Mouse (Mus musculus) bone marrow macrophage, adult 2 months (primary cell): ENCODE measurements around the gene Sash3. TPM values are rescaled to one million over a fixed set of nuclear protein-coding genes. Genes with fewer than 3 reads are reported as not detected.
A peak's percentile ranks its signal among the peaks of the same experiment; 100 is the strongest.

Experiments used
- H3K27ac ChIP-seq: 2 replicates; pipeline ENCODE4 v1.5.1; 2012; ENCODE audit warnings: low read depth, low read length; ENCODE audit not compliant: insufficient read depth
- H3K4me1 ChIP-seq: 2 replicates; pipeline ENCODE4 v1.6.1; 2012; ENCODE audit warnings: low read length; ENCODE audit not compliant: control insufficient read depth, insufficient read depth
- H3K4me3 ChIP-seq: 2 replicates; pipeline ENCODE4 v1.5.1; 2012; ENCODE audit warnings: mild to moderate bottlenecking, low read length, moderate library complexity; ENCODE audit not compliant: insufficient read depth
- CTCF ChIP-seq: IDR thresholded peaks from 2 replicates; pipeline ENCODE4 v1.5.1; 2012; ENCODE audit warnings: low read depth, mild to moderate bottlenecking, low read length, moderate library complexity
- POLR2A ChIP-seq: IDR thresholded peaks from 2 replicates; pipeline ENCODE4 v1.6.1; 2012; ENCODE audit warnings: mild to moderate bottlenecking, low read depth, low read length, borderline replicate concordance
- polyA plus RNA-seq: library from polyadenylated mRNA; stranded (reverse); fragments of >200 nt; gene quantifications from 2 replicates; pipeline ENCODE4 v1.2.4, GENCODE M21; 2012; ENCODE audit not compliant: missing spikeins, insufficient read depth, insufficient read length

Sash3 gene
- 66.3 and 69.9 TPM in 2 replicates for polyA plus RNA-seq

DNA sequence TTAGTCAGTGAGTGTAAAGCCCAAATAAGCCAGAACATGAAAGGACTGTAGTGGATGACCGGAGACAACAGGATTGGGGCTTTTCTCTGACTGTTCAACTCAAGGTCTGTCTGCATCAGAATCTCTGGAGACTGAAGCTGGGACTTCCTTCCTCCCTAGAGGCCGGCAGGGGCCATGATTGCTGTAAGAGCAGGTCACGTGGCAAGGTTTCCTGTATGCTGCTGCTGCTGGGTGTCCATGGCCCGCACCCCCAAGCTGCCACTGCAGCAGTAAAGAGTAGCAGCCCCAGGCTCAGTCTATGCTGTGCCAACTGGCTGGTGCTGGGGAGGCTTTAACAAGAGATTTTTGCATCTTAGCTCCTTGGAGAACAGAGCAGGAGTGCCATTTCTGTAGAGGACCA, at the start of gene Sash3:
TSS of gene Sash3 (plus strand) at position 175 of the 400 bp plus-strand sequence.
- TF ChIP-seq POLR2A = no peak
- no peak for TF ChIP-seq CTCF
- H3K4me3 ChIP-seq = peak within 1 kb of the TSS; percentile 70
- H3K4me1 ChIP-seq = peaks cover 47% of the 10 kb centered on the region
- H3K27ac ChIP-seq = peak within 1 kb of the TSS; percentile 85

DNA sequence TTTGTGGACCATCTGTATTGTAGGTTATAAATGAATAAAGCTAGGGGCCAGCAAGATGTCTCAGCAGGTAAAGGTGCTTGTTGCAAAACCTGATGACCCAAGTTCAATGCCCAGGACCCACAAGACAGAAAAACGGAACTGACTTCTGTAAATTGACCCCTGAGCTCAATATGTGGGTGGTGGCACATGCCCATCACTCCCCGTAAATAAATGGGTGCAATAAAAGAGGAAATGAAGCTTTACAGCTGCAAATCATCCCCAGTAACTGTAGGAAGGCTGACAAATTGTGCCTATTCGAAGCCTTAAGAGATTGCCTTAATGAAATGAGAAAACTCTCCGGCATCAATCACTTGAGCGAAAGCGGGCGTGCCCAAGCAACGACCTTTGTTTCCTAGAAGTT, 49.7 kb upstream of the Sash3 start:
- H3K27ac ChIP-seq = no peak overlapping the region
- H3K4me1 ChIP-seq = peaks cover 10% of the 10 kb centered on the region
- no peak overlapping the region for H3K4me3 ChIP-seq
- no peak for TF ChIP-seq POLR2A
- no peak for TF ChIP-seq CTCF

DNA sequence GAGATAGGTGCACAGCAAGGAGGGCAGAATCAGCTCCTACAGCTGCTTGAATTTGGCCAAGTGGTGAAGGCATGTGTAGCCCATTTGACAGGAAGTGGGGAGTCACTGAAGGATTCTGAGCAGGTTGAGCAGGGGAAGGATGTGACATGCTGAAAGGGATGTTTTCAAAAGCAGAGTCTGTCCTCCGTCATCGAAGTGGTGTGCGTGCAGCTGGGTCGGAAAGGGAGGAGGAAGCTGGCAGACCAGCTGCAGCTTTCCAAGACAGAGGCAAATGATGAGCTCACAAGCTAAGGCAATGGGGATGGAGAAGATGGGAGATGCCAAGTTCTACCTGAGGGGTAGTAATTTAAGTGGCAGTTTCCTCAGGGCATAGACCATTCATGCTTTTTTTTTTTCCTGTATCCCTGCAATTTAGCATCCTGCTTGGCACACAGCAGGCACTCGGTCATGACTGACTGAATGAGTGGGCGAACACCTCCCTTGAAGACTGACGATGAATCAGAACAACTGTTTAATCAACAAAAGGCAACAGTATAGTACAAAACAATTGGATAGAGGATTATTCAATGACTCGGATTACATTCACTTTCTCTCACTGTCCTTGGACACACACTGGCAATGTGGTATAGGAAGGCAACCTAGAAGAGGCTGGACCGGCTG, 47.6 kb upstream of the Sash3 start:
- no peak overlapping the region for H3K27ac ChIP-seq
- H3K4me3 ChIP-seq = no peak overlapping the region
- no peak for TF ChIP-seq CTCF
- TF ChIP-seq POLR2A = no peak
- peaks cover 6% of the 10 kb centered on the region for H3K4me1 ChIP-seq

DNA sequence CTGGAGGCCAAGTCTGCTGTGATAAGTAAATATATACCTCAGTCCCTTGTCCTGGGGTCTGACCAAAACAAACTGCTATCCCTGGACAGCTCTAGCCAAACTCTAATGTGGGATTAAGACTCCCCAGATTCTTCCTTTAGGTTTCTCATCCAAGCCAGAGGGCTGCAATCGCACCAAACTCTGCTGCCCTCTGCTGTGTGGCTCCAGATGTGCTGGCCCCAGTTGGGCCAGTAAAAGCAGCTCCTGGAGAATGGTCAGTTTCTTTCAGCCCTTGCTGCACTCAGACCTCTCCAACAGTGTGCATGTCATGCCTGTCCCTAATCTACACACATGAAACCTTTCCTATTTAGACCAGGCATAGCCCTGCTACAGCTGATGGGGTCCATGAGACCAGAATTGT, 46.4 kb upstream of the Sash3 start:
- H3K4me1 ChIP-seq = peaks cover 6% of the 10 kb centered on the region
- no peak overlapping the region for H3K27ac ChIP-seq
- H3K4me3 ChIP-seq = no peak overlapping the region
- TF ChIP-seq POLR2A (no peak), CTCF (no peak)

DNA sequence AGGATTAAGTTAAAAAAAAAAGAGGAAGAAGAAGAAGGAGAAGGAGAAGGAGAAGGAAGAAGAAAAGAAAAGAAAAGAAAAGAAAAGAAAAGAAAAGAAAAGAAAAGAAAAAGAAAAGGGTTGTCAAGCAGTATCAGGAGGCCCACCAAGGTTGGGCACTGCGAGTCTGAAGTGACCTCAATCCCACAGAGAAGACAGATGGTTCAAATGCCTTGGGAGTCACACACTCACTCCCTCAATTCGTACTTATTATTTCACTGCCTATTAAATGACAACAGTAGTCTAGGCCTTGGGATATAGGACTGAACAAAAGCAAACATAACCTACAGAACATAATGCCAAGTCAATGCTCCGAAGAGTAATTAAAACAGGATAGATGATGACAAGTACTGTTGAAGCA, 43.0 kb upstream of the Sash3 start:
- H3K27ac ChIP-seq = no peak overlapping the region
- no peak for TF ChIP-seq POLR2A
- TF ChIP-seq CTCF = no peak
- no peak overlapping the region for H3K4me3 ChIP-seq
- H3K4me1 ChIP-seq = peaks cover 13% of the 10 kb centered on the region

DNA sequence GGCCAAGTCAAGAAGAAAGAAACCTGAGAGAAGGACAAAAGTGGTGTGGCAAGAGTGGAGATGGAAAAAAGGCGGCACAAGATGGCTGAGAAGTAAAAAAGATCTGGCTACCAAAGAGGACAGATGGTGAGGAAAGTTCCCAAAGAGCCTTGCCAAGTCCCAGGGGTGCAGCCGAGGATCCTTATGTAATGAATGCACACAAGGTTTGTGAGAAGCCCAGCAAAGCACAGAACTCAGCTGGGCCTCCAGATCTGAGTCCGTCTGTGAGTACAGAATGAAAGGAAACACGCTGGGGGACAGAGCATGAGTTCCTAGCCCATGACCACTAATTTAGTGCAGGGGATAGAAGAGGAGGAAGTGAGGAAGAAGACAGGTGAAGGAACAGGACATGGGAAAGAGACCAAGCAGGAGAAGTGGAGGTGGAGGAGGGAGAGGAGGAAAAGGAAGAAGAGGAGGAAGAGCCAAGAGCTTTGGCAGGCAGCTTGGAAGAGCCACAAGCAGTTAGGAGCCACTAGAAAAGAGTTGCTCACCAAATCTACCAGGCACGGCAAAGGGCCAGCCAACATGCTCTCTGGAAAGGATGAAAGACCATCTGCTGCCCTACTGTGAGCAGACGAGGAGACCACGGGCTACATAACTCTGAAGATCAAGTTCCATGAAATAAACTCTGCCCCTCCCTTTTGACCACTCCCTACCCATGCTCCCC, 41.3 kb upstream of the Sash3 start:
- Histone ChIP-seq H3K4me1 (peaks cover 13% of the 10 kb centered on the region), H3K27ac (no peak overlapping the region), H3K4me3 (no peak overlapping the region)
- no peak for TF ChIP-seq CTCF
- no peak for TF ChIP-seq POLR2A

DNA sequence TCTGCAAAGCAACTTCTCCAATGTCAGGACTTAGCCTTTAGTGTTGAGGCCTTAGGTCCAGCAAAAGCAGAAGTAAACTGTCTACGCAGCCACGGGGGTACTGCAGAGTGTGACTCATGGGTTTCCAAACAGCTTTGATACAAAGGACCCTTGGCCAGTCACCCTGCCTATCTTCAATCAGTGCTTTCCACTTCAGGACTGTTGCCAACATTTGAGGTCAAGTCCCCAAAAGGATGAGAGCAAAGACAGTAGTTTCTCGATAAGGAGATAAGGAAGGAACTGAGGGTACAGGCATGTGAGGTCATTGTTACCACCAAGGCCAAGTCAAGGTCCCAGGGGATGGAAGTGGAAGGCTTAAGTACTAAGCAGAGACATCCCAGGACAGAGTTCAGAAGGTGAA, 40.0 kb upstream of the Sash3 start:
- Histone ChIP-seq H3K4me1 (peaks cover 13% of the 10 kb centered on the region), H3K4me3 (no peak overlapping the region), H3K27ac (peak overlapping the region; percentile 61)
- TF ChIP-seq CTCF = no peak
- no peak for TF ChIP-seq POLR2A

DNA sequence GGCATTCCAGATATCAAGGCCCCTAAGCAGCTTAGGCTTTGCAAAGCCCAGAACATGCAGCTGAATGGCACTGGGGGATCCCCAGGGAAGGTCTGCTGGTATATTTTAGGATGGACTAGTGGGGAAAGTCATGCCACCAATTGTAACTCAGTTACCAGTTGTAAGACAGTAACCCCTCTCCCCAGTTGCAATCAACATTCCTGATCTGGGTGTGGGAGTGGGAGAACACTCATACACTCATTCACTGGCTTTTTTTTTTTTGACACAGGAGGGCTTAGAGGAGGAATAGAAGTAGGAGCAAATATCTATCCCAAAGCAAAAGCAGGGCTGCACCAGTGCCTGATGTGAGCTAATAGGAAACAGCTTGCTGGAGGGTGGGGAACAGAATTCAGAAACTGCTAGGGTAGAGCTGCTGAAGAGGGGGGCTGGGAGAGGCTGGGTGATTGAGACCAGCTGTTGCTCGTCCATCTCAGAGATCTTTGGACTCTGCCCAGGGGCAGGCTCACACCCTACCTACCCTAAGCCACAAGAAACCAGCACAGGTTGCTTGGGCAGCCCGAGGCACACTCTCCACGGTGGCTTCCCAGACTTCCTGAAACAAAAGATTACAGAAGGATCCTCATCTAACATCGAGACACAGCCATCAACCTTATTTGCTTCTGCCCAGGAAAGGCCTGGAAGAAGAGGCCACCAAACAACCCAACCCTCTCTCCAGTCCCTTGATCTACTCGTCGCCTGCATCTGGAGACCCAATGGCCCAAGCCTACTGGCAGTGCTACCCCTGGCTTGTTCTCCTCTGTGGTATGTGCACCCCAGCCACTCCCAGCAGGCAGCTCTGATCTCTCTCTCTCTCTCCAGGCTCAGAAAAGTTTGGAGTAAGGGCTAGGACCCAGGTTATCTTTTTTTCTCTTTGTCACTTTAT, 37.6 kb upstream of the Sash3 start, which contains the start of gene Xpnpep2:
TSS of gene Xpnpep2 (plus strand) at position 332 of the 922 bp plus-strand sequence.
- Histone ChIP-seq H3K4me3 (no peak within 1 kb of the TSS), H3K4me1 (peaks cover 13% of the 10 kb centered on the region), H3K27ac (no peak within 1 kb of the TSS)
- no peak for TF ChIP-seq CTCF
- TF ChIP-seq POLR2A = no peak

DNA sequence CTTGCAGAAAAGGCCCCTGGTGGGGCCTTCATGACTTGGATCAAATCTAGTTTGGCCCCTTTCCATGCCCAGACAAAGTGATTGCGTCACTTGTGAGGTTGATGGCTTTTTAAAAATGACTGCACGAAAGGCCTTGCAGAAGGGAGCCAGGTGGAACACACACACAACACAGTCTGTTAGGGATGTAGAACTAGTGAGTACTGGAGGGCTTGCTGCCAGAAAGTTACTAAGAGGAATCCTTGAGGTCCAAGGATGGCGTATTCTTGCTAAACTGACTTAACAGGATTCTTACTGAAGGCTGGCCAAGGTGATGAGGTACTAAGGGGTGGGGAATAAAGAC, 37.0 kb upstream of the Sash3 start:
- Histone ChIP-seq H3K4me1 (peaks cover 13% of the 10 kb centered on the region), H3K27ac (no peak overlapping the region), H3K4me3 (no peak overlapping the region)
- no peak for TF ChIP-seq POLR2A
- no peak for TF ChIP-seq CTCF
